Mouse (Mus musculus): ENCODE results near the gene Igsf21. TPM values are rescaled to one million over a fixed set of nuclear protein-coding genes. Genes with fewer than 3 reads are reported as not detected.

Igsf21 gene
- polyA plus RNA-seq, 1 experiment from 2014 or later = 0.07 TPM

- H3K36me3 ChIP-seq (replicated peaks) = no peaks in the 10 kb centered on the region
- no peak overlapping the region for H3K4me3 ChIP-seq (replicated peaks)
- no peak overlapping the region for H3K4me2 ChIP-seq
Observed at GRCm38 (mm10) chr4:140037784-140038387, 208.7 kb downstream of the Igsf21 start.

GRCm38 (mm10) chr4:140035232-140035631 is 211.4 kb downstream of the Igsf21 start:
- no peak for ATAC-seq (ENCODE audit: insufficient read depth)
- no peak overlapping the region for H3K27ac ChIP-seq (replicated peaks)
- WGBS (ENCODE audit: insufficient replicate concordance) = 54% methylated on average over 15 of the region's 15 CpGs
- peaks cover 45% of the 10 kb centered on the region for H3K27me3 ChIP-seq
- H3K4me2 ChIP-seq = no peak overlapping the region
- H3K9me3 ChIP-seq (replicated peaks) = no peaks in the 10 kb centered on the region
- no peak overlapping the region for H3K4me3 ChIP-seq (replicated peaks)
- no peaks in the 10 kb centered on the region for H3K4me1 ChIP-seq (replicated peaks)
- H3K9ac ChIP-seq = no peak overlapping the region
- no peaks in the 10 kb centered on the region for H3K36me3 ChIP-seq (replicated peaks)

More at GRCm38 (mm10) chr4:140037784-140038387, 208.7 kb downstream of the Igsf21 start:
- no peaks in the 10 kb centered on the region for H3K4me1 ChIP-seq (replicated peaks)
- no peak overlapping the region for H3K9ac ChIP-seq
- H3K27ac ChIP-seq (replicated peaks) = no peak overlapping the region
- peaks cover 45% of the 10 kb centered on the region for H3K27me3 ChIP-seq
- WGBS (ENCODE audit: insufficient replicate concordance) = 10% methylated on average over 13 of the region's 13 CpGs
- no peak for ATAC-seq (ENCODE audit: insufficient read depth)
- H3K9me3 ChIP-seq (replicated peaks) = no peaks in the 10 kb centered on the region

GRCm38 (mm10) chr4:140033394-140033793 is 213.2 kb downstream of the Igsf21 start:
- no peak for ATAC-seq (ENCODE audit: insufficient read depth)
- WGBS (ENCODE audit: insufficient replicate concordance) = 24% methylated on average over 7 of the region's 7 CpGs
- Histone ChIP-seq H3K4me1 (replicated peaks) (no peaks in the 10 kb centered on the region), H3K9me3 (replicated peaks) (no peaks in the 10 kb centered on the region), H3K4me2 (no peak overlapping the region), H3K9ac (no peak overlapping the region), H3K36me3 (replicated peaks) (no peaks in the 10 kb centered on the region), H3K27me3 (peaks cover 28% of the 10 kb centered on the region), H3K27ac (replicated peaks) (no peak overlapping the region), H3K4me3 (replicated peaks) (no peak overlapping the region)

- no peaks in the 10 kb centered on the region for H3K36me3 ChIP-seq (replicated peaks)
- WGBS (ENCODE audit: insufficient replicate concordance) = 31% methylated on average over 5 of the region's 6 CpGs
- no peak overlapping the region for H3K27ac ChIP-seq (replicated peaks)
- peaks cover 6% of the 10 kb centered on the region; the same call in 1 of the 2 replicates for H3K27me3 ChIP-seq
- H3K9ac ChIP-seq = no peak overlapping the region
- H3K4me3 ChIP-seq (replicated peaks) = no peak overlapping the region
- H3K4me1 ChIP-seq (replicated peaks) = no peaks in the 10 kb centered on the region
- ATAC-seq (ENCODE audit: insufficient read depth) = no peak
- H3K9me3 ChIP-seq (replicated peaks) = no peaks in the 10 kb centered on the region
- no peak overlapping the region for H3K4me2 ChIP-seq
Observed at GRCm38 (mm10) chr4:140030415-140030814, 216.2 kb downstream of the Igsf21 start.

- no peak overlapping the region for H3K9ac ChIP-seq
- 45% methylated on average over 5 of the region's 5 CpGs for WGBS (ENCODE audit: insufficient replicate concordance)
- ATAC-seq (ENCODE audit: insufficient read depth) = no peak
Observed at GRCm38 (mm10) chr4:140030040-140030386, 216.6 kb downstream of the Igsf21 start.

GRCm38 (mm10) chr4:140029324-140030039 is 217.1 kb downstream of the Igsf21 start:
- H3K4me3 ChIP-seq (replicated peaks) = no peak overlapping the region
- no peaks in the 10 kb centered on the region for H3K36me3 ChIP-seq (replicated peaks)
- no peak overlapping the region for H3K9ac ChIP-seq
- WGBS (ENCODE audit: insufficient replicate concordance) = 48% methylated on average over 9 of the region's 9 CpGs
- no peaks in the 10 kb centered on the region for H3K4me1 ChIP-seq (replicated peaks)
- H3K9me3 ChIP-seq (replicated peaks) = no peaks in the 10 kb centered on the region
- H3K27me3 ChIP-seq = peaks cover 4% of the 10 kb centered on the region; the same call in 1 of the 2 replicates
- no peak overlapping the region for H3K27ac ChIP-seq (replicated peaks)
- H3K4me2 ChIP-seq = no peak overlapping the region
- no peak for ATAC-seq (ENCODE audit: insufficient read depth)

More at GRCm38 (mm10) chr4:140030040-140030386, 216.6 kb downstream of the Igsf21 start:
- Histone ChIP-seq H3K36me3 (replicated peaks) (no peaks in the 10 kb centered on the region), H3K27ac (replicated peaks) (no peak overlapping the region), H3K4me1 (replicated peaks) (no peaks in the 10 kb centered on the region), H3K27me3 (peaks cover 6% of the 10 kb centered on the region; the same call in 1 of the 2 replicates), H3K4me2 (no peak overlapping the region), H3K9me3 (replicated peaks) (no peaks in the 10 kb centered on the region), H3K4me3 (replicated peaks) (no peak overlapping the region)

GRCm38 (mm10) chr4:140023833-140024232 is 222.8 kb downstream of the Igsf21 start:
- 43% methylated on average over 6 of the region's 6 CpGs for WGBS (ENCODE audit: insufficient replicate concordance)
- no peaks in the 10 kb centered on the region for H3K36me3 ChIP-seq (replicated peaks)
- no peak overlapping the region for H3K4me2 ChIP-seq
- no peaks in the 10 kb centered on the region for H3K27me3 ChIP-seq
- H3K9ac ChIP-seq = no peak overlapping the region
- no peak overlapping the region for H3K4me3 ChIP-seq (replicated peaks)
- H3K9me3 ChIP-seq (replicated peaks) = no peaks in the 10 kb centered on the region
- H3K27ac ChIP-seq (replicated peaks) = no peak overlapping the region
- no peaks in the 10 kb centered on the region for H3K4me1 ChIP-seq (replicated peaks)
- no peak for ATAC-seq (ENCODE audit: insufficient read depth)

- Histone ChIP-seq H3K27me3 (no peaks in the 10 kb centered on the region), H3K4me1 (replicated peaks) (no peaks in the 10 kb centered on the region), H3K9me3 (replicated peaks) (no peaks in the 10 kb centered on the region), H3K4me3 (replicated peaks) (no peak overlapping the region), H3K36me3 (replicated peaks) (no peaks in the 10 kb centered on the region), H3K4me2 (no peak overlapping the region), H3K9ac (no peak overlapping the region), H3K27ac (replicated peaks) (no peak overlapping the region)
- WGBS (ENCODE audit: insufficient replicate concordance) = 51% methylated on average over 7 of the region's 7 CpGs
- ATAC-seq (ENCODE audit: insufficient read depth) = no peak
Observed at GRCm38 (mm10) chr4:140015916-140016315, 230.7 kb downstream of the Igsf21 start.

- Histone ChIP-seq H3K27me3 (no peaks in the 10 kb centered on the region), H3K36me3 (replicated peaks) (no peaks in the 10 kb centered on the region), H3K4me2 (no peak overlapping the region), H3K9me3 (replicated peaks) (no peaks in the 10 kb centered on the region), H3K4me3 (replicated peaks) (no peak overlapping the region), H3K4me1 (replicated peaks) (no peaks in the 10 kb centered on the region), H3K9ac (no peak overlapping the region), H3K27ac (replicated peaks) (no peak overlapping the region)
- ATAC-seq (ENCODE audit: insufficient read depth) = no peak
- 55% methylated on average over 11 of the region's 11 CpGs for WGBS (ENCODE audit: insufficient replicate concordance)
Observed at GRCm38 (mm10) chr4:140010728-140011470, 235.7 kb downstream of the Igsf21 start.

GRCm38 (mm10) chr4:140004932-140005331 is 241.7 kb downstream of the Igsf21 start:
- Histone ChIP-seq H3K4me1 (replicated peaks) (no peaks in the 10 kb centered on the region), H3K27me3 (peaks cover 43% of the 10 kb centered on the region), H3K36me3 (replicated peaks) (no peaks in the 10 kb centered on the region), H3K9ac (no peak overlapping the region), H3K9me3 (replicated peaks) (no peaks in the 10 kb centered on the region), H3K4me3 (replicated peaks) (no peak overlapping the region), H3K27ac (replicated peaks) (no peak overlapping the region), H3K4me2 (no peak overlapping the region)
- 4% methylated on average over 5 of the region's 5 CpGs for WGBS (ENCODE audit: insufficient replicate concordance)
- no peak for ATAC-seq (ENCODE audit: insufficient read depth)

- H3K27me3 ChIP-seq = peaks cover 43% of the 10 kb centered on the region
- no peak overlapping the region for H3K4me2 ChIP-seq
- H3K4me1 ChIP-seq (replicated peaks) = no peaks in the 10 kb centered on the region
- no peaks in the 10 kb centered on the region for H3K36me3 ChIP-seq (replicated peaks)
- no peak for ATAC-seq (ENCODE audit: insufficient read depth)
- 7% methylated on average over 12 of the region's 12 CpGs for WGBS (ENCODE audit: insufficient replicate concordance)
- H3K9ac ChIP-seq = no peak overlapping the region
- H3K4me3 ChIP-seq (replicated peaks) = no peak overlapping the region
- no peaks in the 10 kb centered on the region for H3K9me3 ChIP-seq (replicated peaks)
- H3K27ac ChIP-seq (replicated peaks) = no peak overlapping the region
Observed at GRCm38 (mm10) chr4:140004170-140004569, 242.4 kb downstream of the Igsf21 start.

All from liver, embryonic 15.5 days (tissue).